Mouse (Mus musculus) ES-Bruce4 (cell line): ENCODE measurements around the gene Sept9.

Source experiments
- CTCF ChIP-seq: IDR thresholded peaks from one replicate; pipeline ENCODE4 v1.8.1; 2011; ENCODE audit warnings: low read depth, low read length
- POLR2A ChIP-seq: IDR thresholded peaks from one replicate; pipeline ENCODE4 v1.8.1; 2011; ENCODE audit warnings: low read length; ENCODE audit not compliant: insufficient read depth

DNA sequence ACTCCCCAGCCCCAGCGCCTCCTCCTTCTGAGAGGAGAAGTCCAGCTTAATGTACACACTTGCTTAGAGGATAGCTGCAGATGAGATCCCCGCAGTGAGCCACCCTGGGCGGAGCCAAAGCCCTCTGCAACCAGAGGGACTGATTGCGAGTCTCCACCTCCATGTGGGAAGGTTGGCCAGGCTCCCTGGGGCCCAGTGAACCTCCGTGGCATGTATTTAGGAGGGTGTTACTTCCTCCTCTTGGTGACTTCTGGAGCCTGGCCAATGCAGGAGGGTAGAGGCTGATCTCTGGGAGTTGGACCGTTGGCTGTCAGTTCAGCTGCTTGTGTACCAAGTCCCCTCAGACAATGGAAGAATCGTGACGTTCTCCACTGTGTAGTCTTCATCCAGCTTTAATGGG is 139.0 kb downstream of the Sept9 start:
- no peak for TF ChIP-seq CTCF
- no peak for TF ChIP-seq POLR2A
